Mouse (Mus musculus) CH12.LX (cell line): ENCODE measurements around the gene Mrnip.

Experiments used
- CTCF ChIP-seq, 2 experiments: IDR thresholded peaks in 1 of 2; conservative IDR thresholded peaks in 1 of 2; 2 replicates each; pipeline ENCODE4 v1.5.1; 2011 to 2012; ENCODE audit warnings: low read depth in 2 of 2, low read length in 2 of 2, improper control_type of control experiment in 1 of 2, inconsistent platforms in 1 of 2, mild to moderate bottlenecking in 1 of 2, moderate library complexity in 1 of 2
- GABPA ChIP-seq: IDR thresholded peaks from 2 replicates; pipeline ENCODE4 v1.6.1; 2012; ENCODE audit warnings: low read depth, low read length, improper control_type of control experiment, inconsistent platforms; ENCODE audit not compliant: insufficient replicate concordance
- MAZ ChIP-seq: IDR thresholded peaks from 2 replicates; pipeline ENCODE4 v1.6.1; 2012; ENCODE audit warnings: low read depth, mild to moderate bottlenecking, inconsistent platforms, low read length, improper control_type of control experiment, moderate library complexity
- MXI1 ChIP-seq: IDR thresholded peaks from 2 replicates; pipeline ENCODE4 v1.6.1; 2011; ENCODE audit warnings: mild to moderate bottlenecking, low read depth, low read length, improper control_type of control experiment
- MYC ChIP-seq: IDR thresholded peaks from 2 replicates; pipeline ENCODE4 v1.6.1; 2011; ENCODE audit warnings: low read depth, mild to moderate bottlenecking, improper control_type of control experiment, low read length
- POLR2A ChIP-seq: IDR thresholded peaks from 2 replicates; pipeline ENCODE4 v1.6.1; 2011; ENCODE audit warnings: low read depth, mild to moderate bottlenecking, improper control_type of control experiment, low read length
- POLR2AphosphoS2 ChIP-seq: IDR thresholded peaks from 2 replicates; pipeline ENCODE4 v1.6.1; 2011; ENCODE audit warnings: low read depth, low read length, improper control_type of control experiment
- SIN3A ChIP-seq: IDR thresholded peaks from 2 replicates; pipeline ENCODE4 v1.6.1; 2012; ENCODE audit warnings: low read length, improper control_type of control experiment, inconsistent platforms
- UBTF ChIP-seq: IDR thresholded peaks from 2 replicates; pipeline ENCODE4 v1.6.1; 2012; ENCODE audit warnings: low read depth, mild to moderate bottlenecking, inconsistent platforms, low read length, improper control_type of control experiment, moderate library complexity
- USF1 ChIP-seq: IDR thresholded peaks from 2 replicates; pipeline ENCODE4 v1.6.1; 2014; ENCODE audit warnings: low read depth, mild to moderate bottlenecking, inconsistent platforms, low read length, improper control_type of control experiment
- ZC3H11A ChIP-seq: IDR thresholded peaks from 2 replicates; pipeline ENCODE4 v1.6.1; 2012; ENCODE audit warnings: low read depth, mild to moderate bottlenecking, inconsistent platforms, low read length, improper control_type of control experiment

DNA sequence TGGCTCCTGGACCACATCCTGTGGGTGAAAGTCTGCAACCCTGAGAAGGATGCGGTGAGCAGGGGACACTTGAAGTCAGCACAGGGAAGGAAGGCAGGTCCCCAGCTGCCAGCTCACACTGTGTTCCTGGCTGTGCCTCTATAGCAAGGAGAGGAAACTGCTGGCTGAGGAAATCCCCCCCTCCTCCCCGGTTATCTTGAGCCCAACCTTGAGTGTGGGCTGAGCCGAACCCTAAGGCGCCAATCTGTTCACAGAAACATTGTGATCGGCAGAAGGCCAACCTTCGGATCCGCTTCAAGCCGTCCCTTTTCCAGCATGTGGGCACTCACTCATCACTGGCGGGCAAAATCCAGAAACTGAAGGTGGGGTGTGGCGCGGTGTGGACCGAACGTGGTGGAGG lies 58.8 kb downstream of the Mrnip start:
- TF ChIP-seq POLR2A (no peak), MYC (no peak), GABPA (no peak), CTCF (conservative IDR thresholded peaks at IDR 0.05 in 1 of 2, IDR thresholded peaks at IDR 0.05 in 1 of 2; ENCODE audit: low read depth in 2 of 2, low read length in 2 of 2) (no peak), MXI1 (no peak), POLR2AphosphoS2 (no peak), UBTF (no peak), ZC3H11A (no peak), USF1 (no peak), MAZ (no peak), SIN3A (no peak)
